In the genomic region with DNA sequence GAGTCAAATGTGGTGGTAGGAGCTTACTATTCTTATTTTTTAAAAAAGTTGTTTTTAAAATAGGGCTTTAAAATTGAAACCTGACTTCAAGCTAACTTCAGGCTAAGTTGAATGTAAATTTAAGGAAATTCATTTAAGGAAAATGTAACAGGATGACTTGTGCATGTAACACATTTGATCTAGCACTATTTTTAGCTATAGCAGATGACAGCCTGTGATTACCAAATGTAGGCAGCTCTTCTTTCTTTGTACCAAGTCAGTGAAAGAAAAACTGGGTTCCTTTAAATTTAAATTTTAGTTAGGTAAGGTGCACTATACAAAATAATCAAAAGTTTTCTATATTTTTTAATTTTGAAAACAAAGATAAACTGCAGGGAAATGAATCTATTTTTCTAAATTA, we compare ENCODE assay signal across 28 mouse cellular contexts. TPM values are rescaled to one million over a fixed set of nuclear protein-coding genes. Genes with fewer than 3 reads are reported as not detected.
DNase-seq lines count a peak whose midpoint lies in the region; ATAC-seq and TF ChIP-seq lines count a peak whose summit lies in the region.
"Had no signal": no experiment of that assay in that cellular context is flagged by ENCODE, and none has a peak within 500 bp of the region (broad histone marks: within the 10 kb centered on the region; RNA-seq: fewer than 3 reads in every experiment).

No protein-coding gene starts in this region.

- no peaks in the 10 kb centered on the region for H3K27me3 ChIP-seq in forebrain, postnatal 0 days (ENCODE audit: insufficient read depth, low read length)
- no peaks in the 10 kb centered on the region for H3K27me3 ChIP-seq in forebrain, embryonic 13.5 days
- H3K27me3 ChIP-seq: embryonic facial prominence, embryonic 12.5 days; embryonic facial prominence, embryonic 15.5 days; forebrain, embryonic 15.5 days; heart, embryonic 12.5 days; heart, embryonic 15.5 days; hindbrain, embryonic 13.5 days; intestine, embryonic 15.5 days had no signal

- no peaks in the 10 kb centered on the region for H3K9me3 ChIP-seq in forebrain, postnatal 0 days (ENCODE audit: low read length)
- H3K9me3 ChIP-seq in forebrain, embryonic 13.5 days (replicated peaks) = no peaks in the 10 kb centered on the region
- H3K9me3 ChIP-seq: embryonic facial prominence, embryonic 12.5 days; embryonic facial prominence, embryonic 15.5 days; forebrain, embryonic 15.5 days; heart, embryonic 12.5 days; heart, embryonic 15.5 days; hindbrain, embryonic 10.5 days; hindbrain, embryonic 13.5 days; intestine, embryonic 15.5 days had no signal

- no peak for TF ChIP-seq CTCF in forebrain, postnatal 0 days (IDR thresholded peaks at IDR 0.05; ENCODE audit: low read depth)
- TF ChIP-seq CTCF in layer of hippocampus, adult 2 months (conservative IDR thresholded peaks at IDR 0.05) = no peak
- no peak for TF ChIP-seq CTCF in brain, embryonic 14.5 days (IDR thresholded peaks at IDR 0.05; ENCODE audit: borderline replicate concordance, extremely low read depth, insufficient read depth, insufficient read length)

- H3K27ac ChIP-seq in forebrain, postnatal 0 days (ENCODE audit: low read depth, low read length) = no peak overlapping the region
- no peak overlapping the region for H3K27ac ChIP-seq in forebrain, embryonic 13.5 days
- H3K27ac ChIP-seq in layer of hippocampus, adult 2 months = peak overlapping the region; percentile 46; the same call in 1 of the 2 replicates
- H3K27ac ChIP-seq: embryonic facial prominence, embryonic 12.5 days; embryonic facial prominence, embryonic 15.5 days; forebrain, embryonic 15.5 days; heart, embryonic 15.5 days; hindbrain, embryonic 10.5 days; hindbrain, embryonic 13.5 days; intestine, embryonic 15.5 days had no signal

- ATAC-seq in forebrain, postnatal 0 days = peak; percentile 70
- no peak for ATAC-seq in forebrain, embryonic 13.5 days
- no peak for ATAC-seq in monocyte, adult 5-6 weeks (replicated peaks; ENCODE audit: insufficient number of reproducible peaks, low FRiP score, low TSS enrichment, poor library complexity, severe bottlenecking)
- ATAC-seq: activated CD4-positive, CD25-positive, alpha-beta regulatory T cell, adult 4 months; forebrain, embryonic 15.5 days; hindbrain, embryonic 16.5 days; intestine, embryonic 15.5 days had no signal

- no peak overlapping the region for H3K4me3 ChIP-seq in forebrain, postnatal 0 days (ENCODE audit: low read depth, low read length)
- no peak overlapping the region for H3K4me3 ChIP-seq in forebrain, embryonic 13.5 days
- H3K4me3 ChIP-seq in layer of hippocampus, adult 2 months = no peak overlapping the region
- H3K4me3 ChIP-seq: embryonic facial prominence, embryonic 12.5 days; embryonic facial prominence, embryonic 15.5 days; forebrain, embryonic 15.5 days; heart, embryonic 12.5 days; heart, embryonic 15.5 days; hindbrain, embryonic 10.5 days; hindbrain, embryonic 13.5 days; intestine, embryonic 15.5 days had no signal

- DNase-seq in forebrain, postnatal 0 days = no peak
- DNase-seq in layer of hippocampus, adult 2 months (ENCODE audit: low spot score in 2 of 2) = no peak
- no peak for DNase-seq in layer of hippocampus, postnatal 25 days (ENCODE audit: extremely low spot score in 1 of 2, low spot score in 1 of 2)
- DNase-seq in brain, embryonic 14.5 days (ENCODE audit: low read depth) = peak; percentile 12
- DNase-seq in skeletal muscle tissue, adult 2 months (ENCODE audit: low read depth, low spot score) = peak; percentile 52
- DNase-seq in spleen, postnatal 36 days (ENCODE audit: low spot score in 2 of 2) = no peak
- DNase-seq: adrenal gland, adult 8-10 months; adrenal gland, postnatal 25 days; cerebellum, adult 2 months; cerebellum, adult 9-11 months; cerebellum, postnatal 25 days; gastrocnemius, postnatal 10 days; gastrocnemius, postnatal 36 days; heart, adult 11 months; heart, postnatal 10 days; heart, postnatal 36 days had no signal

- H3K4me1 ChIP-seq in forebrain, postnatal 0 days (ENCODE audit: insufficient read depth) = peaks cover 8% of the 10 kb centered on the region
- H3K4me1 ChIP-seq in forebrain, embryonic 13.5 days = no peaks in the 10 kb centered on the region
- H3K4me1 ChIP-seq: embryonic facial prominence, embryonic 12.5 days; embryonic facial prominence, embryonic 15.5 days; hindbrain, embryonic 10.5 days; hindbrain, embryonic 13.5 days; intestine, embryonic 15.5 days had no signal

- H3K36me3 ChIP-seq in forebrain, postnatal 0 days (ENCODE audit: insufficient read depth) = no peaks in the 10 kb centered on the region
- peaks cover 4% of the 10 kb centered on the region; the same call in 1 of the 2 replicates for H3K36me3 ChIP-seq in forebrain, embryonic 13.5 days (ENCODE audit: poor library complexity, severe bottlenecking)
- H3K36me3 ChIP-seq: embryonic facial prominence, embryonic 12.5 days; embryonic facial prominence, embryonic 15.5 days; forebrain, embryonic 15.5 days; hindbrain, embryonic 10.5 days; intestine, embryonic 15.5 days had no signal

- no peak overlapping the region for H3K4me2 ChIP-seq in forebrain, postnatal 0 days (ENCODE audit: low read depth)
- H3K4me2 ChIP-seq in forebrain, embryonic 13.5 days = no peak overlapping the region
- H3K4me2 ChIP-seq: embryonic facial prominence, embryonic 12.5 days; embryonic facial prominence, embryonic 15.5 days; forebrain, embryonic 15.5 days; heart, embryonic 12.5 days; heart, embryonic 15.5 days; hindbrain, embryonic 13.5 days; intestine, embryonic 15.5 days had no signal

- no peak for TF ChIP-seq POLR2A in brain, embryonic 14.5 days (IDR thresholded peaks at IDR 0.05; ENCODE audit: borderline replicate concordance, extremely low read depth, insufficient read depth, insufficient read length, poor library complexity, severe bottlenecking)

- H3K9ac ChIP-seq in forebrain, postnatal 0 days = no peak overlapping the region
- H3K9ac ChIP-seq in forebrain, embryonic 13.5 days = no peak overlapping the region
- H3K9ac ChIP-seq: embryonic facial prominence, embryonic 12.5 days; embryonic facial prominence, embryonic 15.5 days; forebrain, embryonic 15.5 days; heart, embryonic 12.5 days; heart, embryonic 15.5 days; hindbrain, embryonic 13.5 days; intestine, embryonic 15.5 days had no signal

RNA-seq across cellular contexts. Expression of a gene that starts 32.4 kb away (rescaled TPM):
- total RNA-seq in forebrain, postnatal 0 days (2014; rRNA removed) = 388 and 400 TPM in 2 replicates
- polyA plus RNA-seq in forebrain, postnatal 0 days (2015; fragmentation: Nextera tagmentation; extraction: Ambion mirVana) = 149 and 167 TPM in 2 replicates
- 102 TPM in 2 replicates for polyA plus RNA-seq in forebrain, embryonic 13.5 days (2015; fragmentation: Nextera tagmentation; extraction: Ambion mirVana)
- total RNA-seq in layer of hippocampus, adult 2 months (2021) = 100 to 1,000 TPM; 456 to 473 TPM
- 100 to 1,000 TPM; 497 to 514 TPM for total RNA-seq in layer of hippocampus, postnatal 25 days (2021)
- polyA plus RNA-seq in brain, embryonic 14.5 days (2012; rRNA removed) = 289 and 295 TPM in 2 replicates
- 151 to 197 TPM (median 169 TPM) in 3 replicates for total RNA-seq in monocyte, adult 5-6 weeks (2017)

Comparison
In these comparisons a context has a peak if more than half of its experiments do, and no peak if none do; other contexts are left out.
1. DNase-seq: peak in brain, embryonic 14.5 days (single experiment) and skeletal muscle tissue, adult 2 months (single experiment); none in forebrain, postnatal 0 days (single experiment), layer of hippocampus, adult 2 months (0 of 2), layer of hippocampus, postnatal 25 days (0 of 2) and spleen, postnatal 36 days (0 of 2).